Mouse (Mus musculus) brain, embryonic 14.5 days (tissue): ENCODE results near the gene Carns1.

Experiments used
- CTCF ChIP-seq: fragments of 200-500 bp; IDR thresholded peaks from 2 replicates; pipeline ENCODE4 v1.5.1; 2012; ENCODE audit warnings: inconsistent platforms, mild to moderate bottlenecking, moderate library complexity, borderline replicate concordance; ENCODE audit not compliant: insufficient read depth, insufficient read length; ENCODE audit errors: extremely low read depth
- POLR2A ChIP-seq: fragments of 200-500 bp; IDR thresholded peaks from 2 replicates; pipeline ENCODE4 v1.6.1; 2012; ENCODE audit warnings: mild to moderate bottlenecking, inconsistent platforms, borderline replicate concordance; ENCODE audit not compliant: poor library complexity, insufficient read depth, insufficient read length, severe bottlenecking; ENCODE audit errors: extremely low read depth

DNA sequence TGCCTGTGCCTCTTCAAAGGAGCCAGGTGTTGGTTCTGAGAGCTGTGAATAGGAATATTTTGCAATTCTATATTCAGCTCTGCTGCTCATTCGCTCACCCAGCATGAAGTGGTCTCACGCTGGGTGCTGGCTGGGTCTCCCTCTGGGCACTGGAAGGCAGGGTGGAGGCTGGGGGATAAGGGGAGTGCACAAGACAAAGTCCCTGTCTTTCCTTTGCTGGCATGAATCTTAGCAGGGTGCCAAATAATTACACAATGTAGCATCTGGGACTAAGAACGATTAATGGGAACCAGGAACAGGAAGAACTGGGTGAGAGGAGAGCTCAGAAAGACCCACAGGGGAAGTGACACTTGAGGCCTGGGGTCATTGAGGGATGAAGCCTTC lies 28.3 kb downstream of the Carns1 start:
- TF ChIP-seq CTCF (no peak), POLR2A (no peak)
